Mouse (Mus musculus) intestine, embryonic 14.5 days (tissue): Measurements from ENCODE around the gene Rab7. TPM values are rescaled to one million over a fixed set of nuclear protein-coding genes. Genes with fewer than 3 reads are reported as not detected.

Source experiments
- ATAC-seq: fragments of 200-750 bp; cut with Nextera tagmentation; replicated peaks from 2 replicates; pipeline ENCODE4 v1.8.0; 2017; ENCODE audit warnings: low read depth, moderate number of reproducible peaks, moderate TSS enrichment, moderate library complexity; ENCODE audit not compliant: low FRiP score, low TSS enrichment
- DNase-seq: peaks from one replicate; pipeline ENCODE4 v3.0.0-alpha.2; 2018; ENCODE audit warnings: low spot score
- H3K27ac ChIP-seq: fragments of 300-500 bp; sonication (generic); 2 replicates; pipeline ENCODE4 v1.5.1; 2014; ENCODE audit warnings: low read depth, mild to moderate bottlenecking, control low read depth
- H3K27me3 ChIP-seq: fragments of 300-500 bp; sonication (generic); replicated peaks from 2 replicates; pipeline ENCODE4 v1.6.1; 2014; ENCODE audit warnings: low read length, control low read depth; ENCODE audit not compliant: control insufficient read depth, insufficient read depth
- H3K36me3 ChIP-seq: fragments of 300-500 bp; sonication (generic); 2 replicates; pipeline ENCODE4 v1.6.1; 2014; ENCODE audit warnings: low read length, control low read depth; ENCODE audit not compliant: control insufficient read depth, insufficient read depth
- H3K4me1 ChIP-seq: fragments of 300-500 bp; sonication (generic); replicated peaks from 2 replicates; pipeline ENCODE4 v1.6.1; 2014; ENCODE audit warnings: low read length, control low read depth, mixed read lengths; ENCODE audit not compliant: control insufficient read depth, insufficient read depth
- H3K4me2 ChIP-seq: fragments of 300-500 bp; sonication (generic); 2 replicates; pipeline ENCODE4 v1.6.1; 2014; ENCODE audit warnings: low read length
- H3K4me3 ChIP-seq: fragments of 300-500 bp; sonication (generic); 2 replicates; pipeline ENCODE4 v1.5.1; 2014; ENCODE audit warnings: low read depth, low read length, control low read depth, mixed read lengths
- H3K9ac ChIP-seq: fragments of 300-500 bp; sonication (generic); 2 replicates; pipeline ENCODE4 v1.6.1; 2014; ENCODE audit warnings: mild to moderate bottlenecking, low read length
- H3K9me3 ChIP-seq: fragments of 300-500 bp; sonication (generic); 2 replicates; pipeline ENCODE4 v1.6.1; 2016; ENCODE audit warnings: low read length, control low read depth; ENCODE audit not compliant: control insufficient read depth
- WGBS: fragments of 180-500 bp; shearing (Covaris S2); extraction: QIAGEN DNeasy Blood & Tissue Kit; methylation state at CpG from one replicate; pipeline ENCODE4 v1.1.7; 2014; 5-methylcytosine and 5-hydroxymethylcytosine counted together
- polyA plus RNA-seq: library from polyadenylated mRNA; unstranded; fragments of >200 nt; fragmentation: Nextera tagmentation; extraction: Ambion mirVana; gene quantifications from 2 replicates; pipeline ENCODE4 v1.2.1, GENCODE M21; 2014

Gene Rab7
- polyA plus RNA-seq, 1 experiment from 2014 or later: 259 TPM

DNA sequence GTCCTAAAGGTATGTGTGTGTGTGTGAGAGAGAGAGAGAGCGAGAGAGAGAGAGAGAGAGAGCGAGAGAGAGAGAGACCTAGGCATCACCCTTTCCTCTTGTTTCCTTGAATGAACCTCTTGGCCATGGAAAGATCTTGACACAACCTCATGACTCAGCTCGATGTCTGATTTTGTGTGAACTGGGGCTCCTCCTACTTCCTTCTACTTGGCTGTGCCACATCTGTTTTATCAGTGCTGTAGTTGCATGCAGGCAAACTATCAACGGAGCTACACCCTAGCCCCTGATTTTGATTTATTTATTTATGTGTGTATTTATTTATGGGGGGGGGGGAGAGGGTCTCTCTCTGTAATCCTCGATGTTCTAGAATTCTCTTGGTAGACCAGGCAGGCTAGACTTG, 2.8 kb upstream of the Rab7 start:
- Histone ChIP-seq H3K36me3 (no peaks in the 10 kb centered on the region), H3K4me2 (no peak overlapping the region; the same call in 1 of the 2 replicates), H3K9ac (no peak overlapping the region), H3K27me3 (no peaks in the 10 kb centered on the region; the same call in 1 of the 2 replicates), H3K9me3 (no peaks in the 10 kb centered on the region), H3K27ac (peak overlapping the region; percentile 3; the same call in 1 of the 2 replicates), H3K4me3 (no peak overlapping the region), H3K4me1 (peaks cover 11% of the 10 kb centered on the region)
- 66% methylated on average over 5 of the region's 5 CpGs for WGBS
- ATAC-seq: no peak
- no peak for DNase-seq

DNA sequence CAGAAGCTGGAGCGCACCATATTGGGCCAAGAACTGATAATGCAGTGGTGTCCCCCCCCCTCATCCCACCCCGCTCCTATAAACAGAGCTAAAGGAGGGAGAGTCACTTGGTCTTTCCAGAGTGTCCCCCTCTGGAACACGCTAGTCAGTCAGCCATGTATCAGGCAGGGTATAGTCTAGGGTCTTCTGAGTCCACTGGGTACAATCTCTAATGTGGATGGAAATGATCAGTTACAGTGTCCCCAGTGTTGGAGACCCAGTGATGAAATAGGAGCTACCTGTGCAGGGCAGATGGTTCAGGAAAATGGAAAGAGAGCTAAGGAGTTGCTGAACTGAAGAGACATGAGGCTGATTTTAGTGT, 316 bp upstream of the Rab7 start:
- no peak for ATAC-seq
- Histone ChIP-seq H3K9me3 (no peaks in the 10 kb centered on the region), H3K4me1 (peaks cover 17% of the 10 kb centered on the region), H3K4me3 (peak overlapping the region; percentile 96), H3K27me3 (no peaks in the 10 kb centered on the region), H3K36me3 (no peaks in the 10 kb centered on the region), H3K27ac (peak overlapping the region; percentile 86; the same call in 1 of the 2 replicates), H3K9ac (no peak overlapping the region), H3K4me2 (peak overlapping the region; percentile 46)
- WGBS: 34% methylated on average over 3 of the region's 3 CpGs
- DNase-seq: no peak

DNA sequence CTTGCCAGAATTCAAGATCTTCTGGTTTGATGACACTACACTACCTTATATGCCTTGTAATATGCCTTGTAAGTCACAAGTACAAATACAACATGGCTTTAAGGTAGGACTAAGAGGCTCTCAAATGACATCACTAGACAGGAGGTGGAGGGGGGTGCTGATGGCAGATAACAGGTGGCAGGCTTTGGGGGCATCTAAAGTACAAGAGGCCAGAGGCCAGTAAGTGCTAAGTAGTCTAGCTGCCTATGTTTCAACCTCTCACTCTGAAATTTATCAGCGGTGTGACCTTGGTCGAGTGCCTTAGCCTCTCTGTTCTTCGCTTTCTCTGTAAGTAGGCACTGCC, 865 bp downstream of the Rab7 start:
- Histone ChIP-seq H3K27ac (peak overlapping the region; percentile 86), H3K4me2 (peak overlapping the region; percentile 97), H3K27me3 (no peaks in the 10 kb centered on the region), H3K9ac (peak overlapping the region; percentile 97), H3K9me3 (no peaks in the 10 kb centered on the region), H3K36me3 (peaks cover 7% of the 10 kb centered on the region), H3K4me1 (peaks cover 17% of the 10 kb centered on the region), H3K4me3 (peak overlapping the region; percentile 96)
- ATAC-seq: no peak
- 4% methylated on average over 3 of the region's 3 CpGs for WGBS
- DNase-seq: no peak

DNA sequence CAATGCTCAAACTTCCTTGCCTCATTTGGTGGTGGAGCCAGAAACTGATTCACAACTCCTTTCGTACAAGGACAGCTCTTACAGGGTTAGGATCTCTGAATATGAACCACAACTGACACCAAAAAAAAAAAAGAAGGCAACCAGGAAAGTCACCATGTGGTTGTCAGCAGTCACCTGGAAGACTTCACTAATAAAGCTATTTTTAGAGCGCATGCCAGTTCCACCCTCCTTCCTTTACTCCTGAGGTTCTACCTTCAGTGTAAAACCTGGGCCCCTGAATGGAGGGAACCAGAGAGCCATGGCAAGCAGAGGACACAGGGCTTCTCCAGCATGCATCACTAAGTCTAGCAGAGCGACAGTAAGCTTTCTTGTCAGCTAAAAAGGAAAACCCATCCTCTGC, 2.7 kb downstream of the Rab7 start:
- ATAC-seq: no peak

GRCm38 (mm10) chr6:88041221-88041620, 3.8 kb downstream of the Rab7 start:
- DNase-seq (no peak), ATAC-seq (no peak)
- H3K4me3 ChIP-seq: no peak overlapping the region
- 63% methylated on average over 4 of the region's 4 CpGs for WGBS
- no peak overlapping the region for H3K9ac ChIP-seq
- H3K4me2 ChIP-seq: no peak overlapping the region
- no peak overlapping the region for H3K27ac ChIP-seq
- H3K4me1 ChIP-seq: peaks cover 17% of the 10 kb centered on the region
- H3K27me3 ChIP-seq: no peaks in the 10 kb centered on the region
- H3K9me3 ChIP-seq: no peaks in the 10 kb centered on the region
- peaks cover 20% of the 10 kb centered on the region for H3K36me3 ChIP-seq

More for the DNA sequence above, 2.7 kb downstream of the Rab7 start:
- Histone ChIP-seq H3K9ac (no peak overlapping the region), H3K4me2 (no peak overlapping the region), H3K4me3 (no peak overlapping the region), H3K27me3 (no peaks in the 10 kb centered on the region), H3K27ac (no peak overlapping the region), H3K36me3 (peaks cover 15% of the 10 kb centered on the region), H3K4me1 (peaks cover 17% of the 10 kb centered on the region), H3K9me3 (no peaks in the 10 kb centered on the region)
- WGBS: 87% methylated on average over 3 of the region's 3 CpGs
- no peak for DNase-seq

DNA sequence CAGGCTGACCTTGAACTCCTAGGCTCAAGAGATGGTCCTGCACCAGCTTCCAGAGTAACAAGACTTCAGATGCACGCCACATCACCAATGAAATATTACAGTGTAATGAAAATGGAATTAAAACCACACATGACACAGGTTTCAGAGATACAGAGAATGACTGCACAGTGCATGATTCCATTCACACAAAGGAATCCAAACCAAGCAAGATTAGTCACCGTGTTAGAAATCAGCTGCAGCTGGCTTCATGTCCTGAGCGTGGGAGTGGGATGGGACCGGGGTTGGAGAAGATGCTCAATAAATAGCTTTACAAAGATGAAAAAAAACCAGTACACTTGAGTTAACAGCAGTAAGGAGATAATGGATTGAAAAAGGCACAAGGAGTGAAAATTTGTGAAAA, 5.6 kb downstream of the Rab7 start:
- Histone ChIP-seq H3K36me3 (peaks cover 22% of the 10 kb centered on the region), H3K27me3 (no peaks in the 10 kb centered on the region), H3K9ac (no peak overlapping the region), H3K4me1 (peaks cover 17% of the 10 kb centered on the region), H3K9me3 (no peaks in the 10 kb centered on the region), H3K4me2 (no peak overlapping the region), H3K4me3 (no peak overlapping the region), H3K27ac (no peak overlapping the region)
- DNase-seq (no peak), ATAC-seq (no peak)
- 96% methylated on average over 4 of the region's 4 CpGs for WGBS

GRCm38 (mm10) chr6:88037471-88038045, 7.5 kb downstream of the Rab7 start:
- Histone ChIP-seq H3K9me3 (no peaks in the 10 kb centered on the region), H3K27ac (no peak overlapping the region), H3K27me3 (no peaks in the 10 kb centered on the region), H3K4me2 (no peak overlapping the region), H3K4me3 (no peak overlapping the region), H3K9ac (no peak overlapping the region), H3K4me1 (peaks cover 3% of the 10 kb centered on the region; the same call in 1 of the 2 replicates), H3K36me3 (peaks cover 22% of the 10 kb centered on the region)
- DNase-seq (no peak), ATAC-seq (no peak)
- 85% methylated on average over 4 of the region's 4 CpGs for WGBS

- DNase-seq (no peak), ATAC-seq (no peak)
- Histone ChIP-seq H3K4me2 (no peak overlapping the region), H3K27ac (no peak overlapping the region), H3K4me1 (no peaks in the 10 kb centered on the region), H3K4me3 (no peak overlapping the region), H3K9ac (no peak overlapping the region), H3K36me3 (peaks cover 24% of the 10 kb centered on the region; the same call in 1 of the 2 replicates), H3K27me3 (no peaks in the 10 kb centered on the region), H3K9me3 (no peaks in the 10 kb centered on the region)
- WGBS: 86% methylated on average over 3 of the region's 3 CpGs
Observed at GRCm38 (mm10) chr6:88033504-88033903, 11.6 kb downstream of the Rab7 start.

DNA sequence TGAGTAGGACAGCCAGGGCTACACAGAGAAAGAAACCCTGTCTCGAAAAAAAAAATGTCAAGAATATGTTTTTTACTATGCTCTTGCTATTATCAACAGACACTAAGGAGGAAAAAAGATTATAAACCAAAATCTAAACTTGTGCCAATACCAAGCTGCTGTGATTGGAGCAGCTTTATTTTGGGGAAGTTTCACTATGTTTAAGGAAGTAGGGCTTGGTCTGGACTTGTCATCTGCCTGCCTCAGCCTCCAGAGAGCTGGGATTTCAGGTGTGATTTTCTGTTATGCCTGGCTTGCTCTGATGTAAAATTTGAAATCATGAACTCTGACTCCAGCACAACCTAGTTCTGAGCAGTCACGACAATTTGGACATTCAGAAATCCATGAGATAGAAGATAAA, 14.6 kb downstream of the Rab7 start:
- no peak overlapping the region for H3K4me2 ChIP-seq
- ATAC-seq (no peak), DNase-seq (no peak)
- no peak overlapping the region for H3K27ac ChIP-seq
- no peaks in the 10 kb centered on the region for H3K9me3 ChIP-seq
- no peaks in the 10 kb centered on the region for H3K27me3 ChIP-seq
- H3K4me3 ChIP-seq: no peak overlapping the region
- H3K36me3 ChIP-seq: peaks cover 29% of the 10 kb centered on the region
- WGBS: 91% methylated on average over 2 of the region's 2 CpGs
- no peak overlapping the region for H3K9ac ChIP-seq
- no peaks in the 10 kb centered on the region for H3K4me1 ChIP-seq
